Mouse (Mus musculus): ENCODE data around the gene Myo19. TPM values are rescaled to one million over a fixed set of nuclear protein-coding genes. Genes with fewer than 3 reads are reported as not detected.

Myo19 gene
- polyA plus RNA-seq, 1 experiment from 2014 or later, result 5.7 TPM

- no peak overlapping the region for H3K27ac ChIP-seq (ENCODE audit: low read depth, low read length)
- no peaks in the 10 kb centered on the region for H3K27me3 ChIP-seq (replicated peaks; ENCODE audit: control insufficient read depth, insufficient read depth, low read length)
- ATAC-seq, result no peak
- WGBS, result 40% methylated on average over 6 of the region's 6 CpGs
- H3K36me3 ChIP-seq (ENCODE audit: control insufficient read depth, insufficient read depth, low read length), result no peaks in the 10 kb centered on the region
- H3K9ac ChIP-seq (ENCODE audit: low read length), result no peak overlapping the region
- H3K4me3 ChIP-seq (ENCODE audit: low read depth, low read length), result no peak overlapping the region
- H3K4me2 ChIP-seq (ENCODE audit: low read length), result no peak overlapping the region
- peak; percentile 73 for DNase-seq (ENCODE audit: low spot score)
- peaks cover 12% of the 10 kb centered on the region for H3K4me1 ChIP-seq (ENCODE audit: control insufficient read depth, insufficient read depth, low read length)
- H3K9me3 ChIP-seq (replicated peaks; ENCODE audit: control insufficient read depth, low read length), result no peaks in the 10 kb centered on the region
Observed at GRCm38 (mm10) chr11:84947206-84947605, 67.3 kb downstream of the Myo19 start.

GRCm38 (mm10) chr11:84948114-84948513 lies 68.2 kb downstream of the Myo19 start:
- H3K9me3 ChIP-seq (replicated peaks; ENCODE audit: control insufficient read depth, low read length), result no peaks in the 10 kb centered on the region
- ATAC-seq, result no peak
- no peak overlapping the region for H3K9ac ChIP-seq (ENCODE audit: low read length)
- no peaks in the 10 kb centered on the region for H3K27me3 ChIP-seq (replicated peaks; ENCODE audit: control insufficient read depth, insufficient read depth, low read length)
- H3K4me2 ChIP-seq (ENCODE audit: low read length), result no peak overlapping the region
- DNase-seq (ENCODE audit: low spot score), result peak; percentile 58
- 31% methylated on average over 3 of the region's 3 CpGs for WGBS
- no peak overlapping the region for H3K27ac ChIP-seq (ENCODE audit: low read depth, low read length)
- H3K36me3 ChIP-seq (ENCODE audit: control insufficient read depth, insufficient read depth, low read length), result no peaks in the 10 kb centered on the region
- peaks cover 12% of the 10 kb centered on the region for H3K4me1 ChIP-seq (ENCODE audit: control insufficient read depth, insufficient read depth, low read length)
- no peak overlapping the region for H3K4me3 ChIP-seq (ENCODE audit: low read depth, low read length)

GRCm38 (mm10) chr11:84948526-84948925 lies 68.6 kb downstream of the Myo19 start:
- Histone ChIP-seq H3K9me3 (replicated peaks; ENCODE audit: control insufficient read depth, low read length) (no peaks in the 10 kb centered on the region), H3K4me1 (ENCODE audit: control insufficient read depth, insufficient read depth, low read length) (peaks cover 12% of the 10 kb centered on the region), H3K9ac (ENCODE audit: low read length) (no peak overlapping the region), H3K27me3 (replicated peaks; ENCODE audit: control insufficient read depth, insufficient read depth, low read length) (no peaks in the 10 kb centered on the region), H3K4me2 (ENCODE audit: low read length) (no peak overlapping the region), H3K36me3 (ENCODE audit: control insufficient read depth, insufficient read depth, low read length) (no peaks in the 10 kb centered on the region), H3K4me3 (ENCODE audit: low read depth, low read length) (no peak overlapping the region), H3K27ac (ENCODE audit: low read depth, low read length) (no peak overlapping the region)
- DNase-seq (ENCODE audit: low spot score) (no peak), ATAC-seq (no peak)
- WGBS, result 19% methylated on average over 3 of the region's 3 CpGs

- no peak for DNase-seq (ENCODE audit: low spot score)
- Histone ChIP-seq H3K36me3 (ENCODE audit: control insufficient read depth, insufficient read depth, low read length) (no peaks in the 10 kb centered on the region), H3K9ac (ENCODE audit: low read length) (no peak overlapping the region), H3K4me2 (ENCODE audit: low read length) (no peak overlapping the region), H3K9me3 (replicated peaks; ENCODE audit: control insufficient read depth, low read length) (no peaks in the 10 kb centered on the region), H3K27ac (ENCODE audit: low read depth, low read length) (no peak overlapping the region), H3K27me3 (replicated peaks; ENCODE audit: control insufficient read depth, insufficient read depth, low read length) (peaks cover 13% of the 10 kb centered on the region), H3K4me1 (ENCODE audit: control insufficient read depth, insufficient read depth, low read length) (peaks cover under 1% of the 10 kb centered on the region; the same call in 1 of the 2 replicates), H3K4me3 (ENCODE audit: low read depth, low read length) (no peak overlapping the region)
- no peak for ATAC-seq
- WGBS, result 28% methylated on average over 2 of the region's 2 CpGs
Observed at GRCm38 (mm10) chr11:84952611-84953010, 72.7 kb downstream of the Myo19 start.

DNA sequence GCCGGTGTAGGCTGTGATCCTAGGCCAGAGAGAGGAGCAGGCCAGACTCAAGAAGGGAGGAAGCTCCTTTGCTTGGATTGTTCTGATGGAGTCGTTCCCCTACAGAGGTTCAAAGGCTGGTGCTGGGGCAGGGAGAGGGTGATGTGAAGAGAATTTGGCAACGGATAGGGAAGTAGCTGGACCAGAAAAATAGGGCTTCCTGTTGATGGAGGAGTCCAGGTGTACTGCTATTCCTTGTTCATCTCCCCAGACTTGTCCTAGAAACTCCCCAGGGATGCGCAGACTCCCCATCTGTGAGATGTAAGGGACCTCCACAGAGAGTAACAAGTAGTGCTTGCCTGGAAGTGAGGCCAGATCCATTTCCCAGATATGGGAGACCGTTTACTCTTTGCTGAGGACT lies 76.5 kb downstream of the Myo19 start:
- H3K9me3 ChIP-seq (replicated peaks; ENCODE audit: control insufficient read depth, low read length), result no peaks in the 10 kb centered on the region
- H3K36me3 ChIP-seq (ENCODE audit: control insufficient read depth, insufficient read depth, low read length), result no peaks in the 10 kb centered on the region
- peaks cover 36% of the 10 kb centered on the region for H3K27me3 ChIP-seq (replicated peaks; ENCODE audit: control insufficient read depth, insufficient read depth, low read length)
- DNase-seq (ENCODE audit: low spot score) (no peak), ATAC-seq (no peak)
- WGBS, result 34% methylated on average over 5 of the region's 5 CpGs
- H3K4me1 ChIP-seq (ENCODE audit: control insufficient read depth, insufficient read depth, low read length), result peaks cover 6% of the 10 kb centered on the region; the same call in 1 of the 2 replicates
- H3K4me2 ChIP-seq (ENCODE audit: low read length), result no peak overlapping the region
- H3K9ac ChIP-seq (ENCODE audit: low read length), result no peak overlapping the region
- H3K4me3 ChIP-seq (ENCODE audit: low read depth, low read length), result no peak overlapping the region
- no peak overlapping the region for H3K27ac ChIP-seq (ENCODE audit: low read depth, low read length)

DNA sequence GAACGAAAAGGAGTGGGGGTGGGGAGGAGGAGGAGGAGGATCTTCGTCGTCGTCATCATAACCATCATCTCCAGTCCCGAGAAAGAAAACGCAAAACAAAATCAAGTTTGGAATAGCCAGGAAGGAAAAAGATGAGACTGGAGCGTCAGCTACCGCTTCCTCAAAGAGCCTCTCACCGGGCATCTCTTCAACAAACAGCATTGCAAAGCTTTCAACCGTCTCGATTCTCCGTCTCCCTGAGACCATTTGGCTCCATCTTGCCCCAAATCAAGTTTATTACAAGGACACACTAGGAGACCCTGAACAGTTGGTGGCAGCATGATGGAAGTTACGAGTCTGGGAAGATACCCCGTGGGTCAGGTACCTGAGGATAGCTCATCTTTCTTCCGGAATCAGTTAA lies 77.2 kb downstream of the Myo19 start:
- Histone ChIP-seq H3K9me3 (replicated peaks; ENCODE audit: control insufficient read depth, low read length) (no peaks in the 10 kb centered on the region), H3K27me3 (replicated peaks; ENCODE audit: control insufficient read depth, insufficient read depth, low read length) (peaks cover 36% of the 10 kb centered on the region), H3K4me2 (ENCODE audit: low read length) (peak overlapping the region; percentile 57), H3K4me3 (ENCODE audit: low read depth, low read length) (peak overlapping the region; percentile 16), H3K36me3 (ENCODE audit: control insufficient read depth, insufficient read depth, low read length) (no peaks in the 10 kb centered on the region), H3K4me1 (ENCODE audit: control insufficient read depth, insufficient read depth, low read length) (peaks cover 6% of the 10 kb centered on the region; the same call in 1 of the 2 replicates), H3K27ac (ENCODE audit: low read depth, low read length) (no peak overlapping the region), H3K9ac (ENCODE audit: low read length) (no peak overlapping the region)
- DNase-seq (ENCODE audit: low spot score) (no peak), ATAC-seq (no peak)
- WGBS, result 8% methylated on average over 15 of the region's 15 CpGs

DNA sequence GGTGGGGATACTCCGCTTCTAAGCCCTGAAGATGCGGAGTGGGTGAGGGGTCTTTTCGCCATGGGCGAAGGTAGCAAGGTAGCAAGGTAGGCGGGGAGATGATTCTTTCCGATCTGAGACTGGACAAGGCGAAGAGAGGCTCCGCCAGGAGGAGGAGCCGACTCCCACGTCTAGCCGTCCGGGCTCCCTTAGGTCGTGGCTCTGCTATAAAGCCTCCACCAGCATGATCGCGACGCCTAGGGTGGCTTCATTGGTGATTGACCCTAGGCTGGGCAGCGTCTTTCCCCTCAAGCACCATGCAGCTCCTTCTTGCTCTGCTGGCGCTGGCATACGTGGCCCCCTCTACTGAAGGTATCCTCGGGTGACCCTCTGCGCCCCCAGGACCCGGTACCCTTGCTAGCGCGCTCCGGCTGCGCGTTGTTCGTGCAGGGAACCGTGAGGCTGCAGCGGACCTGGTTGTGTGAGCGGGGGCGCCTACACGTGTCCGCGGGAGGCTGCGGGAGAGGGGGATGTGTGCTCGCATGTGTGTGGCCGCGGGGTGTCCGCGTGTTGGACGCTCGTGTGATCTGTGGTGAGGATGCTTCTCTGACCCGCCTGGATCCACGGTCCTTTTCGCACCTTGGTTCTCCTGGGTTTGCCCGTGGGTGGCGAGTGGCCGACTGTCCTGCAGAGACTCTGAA lies 77.8 kb downstream of the Myo19 start, which contains the start of gene Car4:
Gene Car4 (plus strand): TSS at position 196 of the 680 bp plus-strand sequence.
- under 1% methylated on average over 49 of the region's 49 CpGs for WGBS
- H3K9me3 ChIP-seq (replicated peaks; ENCODE audit: control insufficient read depth, low read length), result no peaks in the 10 kb centered on the region
- H3K4me3 ChIP-seq (ENCODE audit: low read depth, low read length), result peak within 1 kb of the TSS; percentile 16
- H3K36me3 ChIP-seq (ENCODE audit: control insufficient read depth, insufficient read depth, low read length), result no peaks in the 10 kb centered on the region
- peaks cover 6% of the 10 kb centered on the region; the same call in 1 of the 2 replicates for H3K4me1 ChIP-seq (ENCODE audit: control insufficient read depth, insufficient read depth, low read length)
- H3K4me2 ChIP-seq (ENCODE audit: low read length), result peak within 1 kb of the TSS; percentile 57
- DNase-seq (ENCODE audit: low spot score) (no peak), ATAC-seq (no peak)
- H3K27ac ChIP-seq (ENCODE audit: low read depth, low read length), result no peak within 1 kb of the TSS
- peaks cover 36% of the 10 kb centered on the region for H3K27me3 ChIP-seq (replicated peaks; ENCODE audit: control insufficient read depth, insufficient read depth, low read length)
- H3K9ac ChIP-seq (ENCODE audit: low read length), result peak within 1 kb of the TSS; percentile 35; the same call in 1 of the 2 replicates

DNA sequence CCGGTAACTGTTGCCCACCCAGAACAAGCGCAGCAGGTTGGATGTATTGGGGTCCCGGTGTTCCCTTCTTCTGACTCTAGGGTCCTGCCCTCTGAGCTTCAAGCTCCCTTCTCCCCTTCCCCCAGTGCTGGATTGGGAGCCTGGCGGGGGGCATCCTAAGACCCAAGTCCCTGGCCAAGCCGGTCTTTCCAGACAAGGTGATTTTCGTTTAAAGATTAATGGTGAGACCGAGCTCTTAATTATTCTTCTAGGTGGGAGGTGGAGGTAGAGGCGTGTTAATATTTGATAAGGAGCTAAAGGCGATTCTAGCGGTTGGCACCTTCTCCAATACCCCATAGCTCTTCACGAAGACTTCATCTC lies 78.3 kb downstream of the Myo19 start:
- peak overlapping the region; percentile 35; the same call in 1 of the 2 replicates for H3K9ac ChIP-seq (ENCODE audit: low read length)
- ATAC-seq, result no peak
- peaks cover 6% of the 10 kb centered on the region; the same call in 1 of the 2 replicates for H3K4me1 ChIP-seq (ENCODE audit: control insufficient read depth, insufficient read depth, low read length)
- no peak overlapping the region for H3K27ac ChIP-seq (ENCODE audit: low read depth, low read length)
- H3K9me3 ChIP-seq (replicated peaks; ENCODE audit: control insufficient read depth, low read length), result no peaks in the 10 kb centered on the region
- H3K36me3 ChIP-seq (ENCODE audit: control insufficient read depth, insufficient read depth, low read length), result no peaks in the 10 kb centered on the region
- no peak for DNase-seq (ENCODE audit: low spot score)
- WGBS, result 2% methylated on average over 11 of the region's 11 CpGs
- peak overlapping the region; percentile 16 for H3K4me3 ChIP-seq (ENCODE audit: low read depth, low read length)
- H3K27me3 ChIP-seq (replicated peaks; ENCODE audit: control insufficient read depth, insufficient read depth, low read length), result peaks cover 36% of the 10 kb centered on the region
- peak overlapping the region; percentile 57 for H3K4me2 ChIP-seq (ENCODE audit: low read length)

- Histone ChIP-seq H3K9ac (ENCODE audit: low read length) (no peak overlapping the region), H3K27ac (ENCODE audit: low read depth, low read length) (no peak overlapping the region), H3K27me3 (replicated peaks; ENCODE audit: control insufficient read depth, insufficient read depth, low read length) (peaks cover 36% of the 10 kb centered on the region), H3K4me2 (ENCODE audit: low read length) (no peak overlapping the region), H3K4me1 (ENCODE audit: control insufficient read depth, insufficient read depth, low read length) (peaks cover 6% of the 10 kb centered on the region; the same call in 1 of the 2 replicates), H3K4me3 (ENCODE audit: low read depth, low read length) (no peak overlapping the region), H3K36me3 (ENCODE audit: control insufficient read depth, insufficient read depth, low read length) (no peaks in the 10 kb centered on the region), H3K9me3 (replicated peaks; ENCODE audit: control insufficient read depth, low read length) (no peaks in the 10 kb centered on the region)
- DNase-seq (ENCODE audit: low spot score), result no peak
- no peak for ATAC-seq
- 19% methylated on average over 5 of the region's 5 CpGs for WGBS
Observed at GRCm38 (mm10) chr11:84959181-84959580, 79.2 kb downstream of the Myo19 start.
